Mouse (Mus musculus) layer of hippocampus, postnatal 10 days (tissue): ENCODE measurements at regions not wholly inside any gene's neighbourhood (a gene's known extent, or its start where the extent isn't known, plus 50 kb on each side); places are given as distances from the start of the nearest gene placed in this dataset.

ENCODE experiments used
- DNase-seq, 2 experiments: peaks; one replicate each; pipeline ENCODE4 v3.0.0; 2021; ENCODE audit warnings: low spot score in 2 of 2

DNA sequence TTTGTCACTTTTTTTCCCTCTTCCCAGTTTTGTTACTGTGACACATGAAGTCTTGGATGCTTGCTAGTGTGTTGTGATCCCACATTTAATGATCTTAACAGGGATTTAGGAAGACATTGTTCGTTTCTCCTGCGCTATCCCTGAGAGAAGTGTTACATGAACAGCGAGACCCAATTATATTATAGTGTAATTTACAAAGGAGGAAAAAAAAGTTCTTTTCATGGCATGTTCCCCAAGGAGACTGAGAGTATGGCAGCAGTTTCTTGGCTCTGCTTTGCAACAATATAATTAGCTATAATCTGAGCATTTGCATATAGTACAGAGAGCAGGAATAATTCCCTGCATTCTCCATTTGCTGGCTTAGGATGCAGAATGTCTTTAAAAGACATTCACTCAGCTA, 168.6 kb downstream of the Insc start:
- DNase-seq = no peak

GRCm38 (mm10) chr7:114922155-114922554, 178.7 kb downstream of the Insc start:
- peak; percentile 83 to 86 for DNase-seq

- no peak for DNase-seq
These were observed 190.4 kb downstream of the Insc start for GRCm38 (mm10) chr7:114933861-114934260.

DNA sequence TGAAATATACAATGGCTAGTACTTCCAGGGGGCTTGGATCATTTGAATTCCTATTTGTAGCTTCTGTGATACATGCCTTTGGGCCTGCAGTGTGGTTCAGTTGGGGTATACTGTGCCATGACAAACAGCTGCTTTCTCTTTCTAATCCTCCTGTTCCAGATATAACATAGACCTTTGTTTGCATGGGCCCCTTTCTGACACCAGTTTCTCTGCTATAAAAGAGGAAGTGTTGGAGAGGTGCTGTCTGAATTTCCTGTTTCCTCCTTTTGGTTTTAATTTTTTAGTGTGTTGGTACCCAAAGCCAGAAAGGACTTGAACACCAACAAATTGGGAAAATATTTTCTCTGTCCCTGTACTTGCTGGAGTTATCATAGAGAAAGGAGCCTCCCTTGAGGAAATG, 207.3 kb downstream of the Insc start:
- no peak for DNase-seq

DNA sequence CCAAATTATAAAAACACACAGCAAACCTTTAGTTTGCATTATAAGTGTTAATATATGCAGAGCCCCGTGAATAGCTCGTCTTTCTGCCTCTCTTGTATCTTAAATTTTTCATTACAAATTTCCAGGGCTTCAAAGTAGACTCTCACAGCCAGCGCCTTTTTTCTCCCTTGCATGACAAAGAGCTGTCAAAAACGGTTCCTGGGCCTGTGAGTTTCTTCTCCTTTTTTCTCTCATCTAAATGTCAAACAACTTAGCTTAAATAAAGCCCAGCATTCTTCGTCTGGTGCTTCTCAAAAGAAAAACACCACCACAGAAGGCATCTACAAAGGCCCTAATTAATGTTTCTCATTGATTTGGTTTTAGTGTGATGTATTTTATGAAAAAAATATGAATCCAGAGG, 219.7 kb downstream of the Insc start:
- DNase-seq = no peak

- DNase-seq = no peak
These were observed 222.4 kb downstream of the Insc start for GRCm38 (mm10) chr7:114965923-114966322.

DNA sequence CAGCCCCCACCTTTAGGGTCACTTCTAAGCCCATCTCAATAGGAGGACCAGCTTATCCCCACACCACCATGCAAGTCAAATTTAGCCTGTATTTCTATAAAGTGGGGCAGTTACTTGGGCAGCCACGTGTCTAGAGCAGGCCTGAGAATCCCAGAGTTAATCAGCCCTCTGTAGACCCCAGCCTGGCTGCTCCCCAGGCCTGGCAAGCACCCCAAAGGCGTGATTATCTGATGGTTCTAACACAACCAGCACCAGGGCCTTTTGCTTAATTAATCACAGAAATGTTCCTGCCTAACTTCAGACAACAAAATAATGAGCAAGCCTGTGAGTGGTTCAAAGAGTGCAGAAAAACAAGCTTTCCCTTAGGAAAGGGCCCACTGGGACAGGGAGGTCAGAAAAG, 243.0 kb downstream of the Insc start:
- peak in 1 of 2 experiments; percentile 13 for DNase-seq

GRCm38 (mm10) chr7:114991255-114991654, 247.8 kb downstream of the Insc start:
- peak in 1 of 2 experiments; percentile 4 for DNase-seq

GRCm38 (mm10) chr7:114992440-114992839, 248.9 kb downstream of the Insc start:
- no peak for DNase-seq

GRCm38 (mm10) chr7:115000796-115001524, 257.5 kb downstream of the Insc start:
- peak; percentile 7 to 11 for DNase-seq

GRCm38 (mm10) chr7:115014253-115014998, 270.9 kb downstream of the Insc start:
- no peak for DNase-seq

- no peak for DNase-seq
These were observed 276.0 kb downstream of the Insc start for GRCm38 (mm10) chr7:115019369-115019958.

DNA sequence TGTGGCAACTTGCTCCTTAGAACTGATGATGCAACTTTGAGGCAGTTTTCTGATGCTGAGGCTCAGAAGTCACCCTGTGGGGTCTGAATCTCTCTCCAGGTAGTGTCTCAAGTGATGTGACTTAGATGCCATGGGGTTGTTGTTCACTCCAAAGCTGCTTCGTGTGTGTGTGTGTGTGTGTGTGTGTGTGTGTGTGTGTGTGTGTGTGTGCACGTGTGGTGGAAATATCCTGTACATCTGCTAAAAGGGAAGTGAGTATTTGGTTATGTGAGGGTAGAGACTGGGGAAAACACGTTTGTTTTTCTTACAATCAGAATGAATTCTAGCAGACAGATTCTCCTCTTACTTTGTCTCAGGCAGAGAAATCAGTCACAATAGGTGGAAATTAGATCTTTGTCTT, 276.5 kb downstream of the Insc start:
- DNase-seq = no peak

DNA sequence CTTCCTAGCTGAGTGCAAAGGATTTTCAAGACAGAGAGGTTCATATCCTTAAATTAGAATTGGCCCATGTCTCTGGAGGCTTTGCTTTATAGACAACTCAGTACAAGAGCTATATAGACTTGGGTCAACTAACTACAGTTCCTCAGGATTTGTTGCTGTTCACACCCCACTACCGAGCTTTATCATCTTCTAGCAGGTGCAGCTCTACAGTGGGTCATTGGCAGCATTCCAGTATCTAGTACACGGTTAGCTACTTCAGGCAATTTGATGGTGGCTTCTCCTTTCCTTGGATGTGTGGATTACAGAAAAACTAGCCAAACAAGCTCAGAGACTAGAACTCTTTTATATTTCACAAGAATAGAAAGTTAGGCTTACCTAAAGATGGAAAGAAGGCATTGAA, 282.3 kb downstream of the Insc start:
- DNase-seq = no peak

DNA sequence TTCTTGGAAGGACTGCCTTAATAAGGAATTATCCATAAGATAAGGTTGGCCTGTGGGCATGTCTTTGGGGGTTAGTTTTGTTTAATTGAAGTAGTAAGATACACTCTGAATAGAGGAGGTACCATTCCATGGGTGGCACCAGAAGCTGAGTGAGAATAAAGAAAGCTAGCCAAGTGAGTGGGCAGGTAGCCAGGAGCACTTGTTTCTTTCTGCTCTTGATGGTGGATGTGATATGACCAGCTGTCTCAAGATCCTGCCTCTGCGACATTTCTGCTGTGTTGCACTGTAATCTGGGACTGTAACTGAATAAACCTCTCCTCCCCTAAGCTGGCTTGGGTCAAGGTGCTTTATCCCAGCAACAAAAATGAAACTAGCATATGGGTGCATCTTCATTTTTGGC, 284.2 kb downstream of the Insc start:
- peak in 1 of 2 experiments; percentile 10 for DNase-seq

GRCm38 (mm10) chr7:115033987-115034386, 290.5 kb downstream of the Insc start:
- DNase-seq = no peak

DNA sequence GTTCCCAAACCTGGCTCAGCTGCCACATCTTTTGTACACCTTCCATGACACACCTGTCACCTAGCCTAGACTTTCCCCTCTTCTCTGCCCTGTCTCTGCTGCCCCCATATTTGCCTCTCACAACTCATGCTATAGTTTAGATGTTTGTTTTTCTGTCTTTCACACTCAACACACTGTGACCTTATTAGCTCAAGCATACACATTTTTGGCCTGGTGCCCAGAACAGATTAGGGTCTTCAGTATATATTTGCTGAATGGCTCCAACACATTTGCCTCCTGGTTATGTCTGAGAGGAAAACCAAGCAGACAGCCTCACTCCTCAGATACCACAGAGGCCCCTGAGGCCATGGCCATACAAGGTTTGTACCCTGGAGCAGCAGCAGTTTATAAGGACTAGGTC, 312.0 kb downstream of the Insc start:
- no peak for DNase-seq

DNA sequence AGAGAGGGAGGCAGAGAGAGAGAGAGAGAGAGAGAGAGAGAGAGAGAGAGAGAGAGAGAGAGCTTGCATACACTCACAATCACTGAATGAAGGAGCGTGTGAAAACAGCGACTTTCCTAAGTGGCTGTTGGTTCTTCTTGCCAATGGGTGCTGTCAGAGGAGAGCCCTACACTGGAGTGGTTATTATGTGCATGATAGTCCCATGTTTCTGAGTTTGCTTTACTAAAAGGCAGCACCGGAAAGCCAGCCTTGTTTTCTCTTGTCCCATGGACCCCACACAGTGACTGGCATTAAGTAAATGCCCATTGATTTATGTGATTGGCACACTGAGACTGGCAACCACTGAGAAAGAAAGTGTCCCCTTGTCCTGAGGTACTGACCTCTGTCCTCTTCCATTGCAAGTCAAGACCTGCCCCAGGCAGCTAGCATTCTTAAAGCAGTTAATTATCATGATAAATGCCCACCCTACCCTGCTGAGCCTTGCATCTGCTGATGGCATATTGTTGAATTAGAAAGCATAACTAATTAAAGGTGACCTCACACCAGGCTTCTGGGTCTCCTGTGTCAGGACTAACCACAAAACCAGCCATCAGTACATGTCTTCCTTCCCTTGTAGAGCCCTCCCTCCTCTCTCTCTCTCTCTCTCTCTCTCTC, 313.6 kb downstream of the Insc start:
- DNase-seq = no peak

- no peak for DNase-seq
These were observed 314.2 kb downstream of the Insc start for GRCm38 (mm10) chr7:115057736-115058135.

DNA sequence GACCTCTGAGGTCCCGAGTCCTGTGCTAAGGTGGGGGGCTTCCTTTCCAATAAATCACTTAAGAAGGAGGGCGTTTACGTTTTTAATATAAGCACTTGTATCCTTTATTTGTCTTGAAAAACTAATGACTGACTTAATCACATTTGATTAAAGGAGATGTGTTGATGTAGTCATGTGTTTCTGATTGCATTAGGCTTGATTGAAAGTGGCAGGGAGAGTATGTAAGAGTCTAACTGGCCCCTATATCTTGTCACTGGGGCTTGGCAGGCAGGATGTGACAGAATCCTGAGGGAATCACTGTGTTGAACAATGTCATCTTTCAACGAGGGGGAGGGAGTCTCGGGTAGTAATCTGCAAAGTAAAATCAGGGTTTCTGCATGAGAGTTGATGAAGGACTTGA, 316.7 kb downstream of the Insc start:
- DNase-seq = no peak

- DNase-seq = no peak
These were observed 319.3 kb downstream of the Insc start for GRCm38 (mm10) chr7:115062817-115063216.

DNA sequence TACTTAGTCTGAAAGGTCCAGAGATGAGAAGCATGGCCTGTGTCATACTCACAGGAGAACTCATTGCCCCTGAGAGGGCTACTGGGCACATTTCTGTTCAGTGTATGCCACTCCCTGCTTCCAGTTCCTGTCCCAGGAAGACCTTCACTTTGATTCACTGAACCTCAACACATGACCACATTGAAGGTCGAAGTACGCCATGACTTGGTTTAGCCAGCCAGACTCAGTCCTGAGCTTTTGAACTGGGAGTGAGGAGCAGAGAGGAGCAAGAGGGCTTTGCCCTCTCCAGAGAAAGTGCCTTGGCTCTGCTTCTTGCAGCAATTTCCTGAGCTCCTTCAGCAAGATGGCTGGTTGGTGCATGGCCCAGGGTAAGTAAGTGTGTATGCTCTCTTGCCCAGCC, 324.1 kb downstream of the Insc start:
- no peak for DNase-seq
